Mouse (Mus musculus): ENCODE results near the gene Tbc1d2b.

Tbc1d2b gene

DNA sequence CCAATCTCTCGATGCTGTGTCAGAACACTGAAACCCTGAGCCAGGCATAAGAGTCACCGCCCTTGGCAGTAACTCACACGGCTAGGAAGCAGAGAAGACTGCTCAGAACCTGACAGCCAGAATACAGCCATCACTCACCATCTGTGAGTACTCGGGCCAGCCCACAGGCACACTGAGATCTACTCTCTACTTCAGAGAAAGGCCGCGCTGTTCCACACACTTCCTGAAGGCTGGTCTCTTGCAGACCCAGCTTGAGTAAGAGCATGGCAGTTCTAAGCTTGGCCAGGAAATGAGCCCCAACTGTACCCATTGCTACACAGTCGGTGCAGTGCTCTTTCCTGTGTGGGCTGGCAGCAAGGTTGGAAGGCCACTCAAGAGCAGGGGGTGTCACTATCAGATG lies 27.7 kb downstream of the Tbc1d2b start:
- peak in 1 of 2 experiments; percentile 49 for DNase-seq (ENCODE audit: low spot score in 2 of 2)

DNA sequence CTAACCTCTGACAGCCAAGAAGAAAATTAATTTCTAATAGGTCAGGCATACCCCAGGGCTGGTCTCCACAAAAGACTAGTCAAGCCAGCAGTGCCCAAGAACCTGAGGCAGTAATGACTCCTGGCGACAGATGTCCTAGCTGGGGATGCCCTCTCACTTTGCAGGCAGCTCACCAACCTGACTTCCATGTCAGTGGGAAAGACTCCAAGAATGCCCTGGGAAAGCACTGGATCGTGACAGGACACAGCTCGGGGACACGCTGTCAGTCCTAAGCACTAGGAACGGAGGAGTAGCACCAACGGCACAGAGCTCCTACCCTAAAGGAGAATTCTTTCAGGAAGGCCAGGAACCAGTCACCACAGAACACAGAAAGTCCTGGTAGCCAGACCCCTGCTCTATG lies 28.3 kb downstream of the Tbc1d2b start:
- peak; percentile 22 to 42 for DNase-seq (ENCODE audit: low spot score in 2 of 2)

DNA sequence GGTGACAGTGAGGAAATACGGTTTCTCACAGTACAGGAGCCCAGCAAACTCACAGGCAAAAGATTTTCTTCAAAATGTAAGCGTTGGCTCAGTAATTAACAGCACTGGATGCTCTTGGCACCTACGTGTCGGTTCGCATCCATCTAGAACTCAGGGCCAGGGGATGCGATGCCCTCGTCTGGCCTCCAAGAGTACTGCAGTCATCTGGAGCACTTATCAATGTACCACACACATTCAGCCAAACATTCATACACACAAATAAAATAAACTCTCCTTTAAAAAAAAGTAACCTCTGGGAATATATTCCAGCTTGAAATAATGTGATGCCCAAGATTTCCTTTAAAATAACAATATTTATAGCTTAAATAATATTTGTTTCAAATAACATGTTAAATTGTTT lies 29.0 kb downstream of the Tbc1d2b start:
- DNase-seq (ENCODE audit: low spot score in 2 of 2), result peak; percentile 78 to 87

DNA sequence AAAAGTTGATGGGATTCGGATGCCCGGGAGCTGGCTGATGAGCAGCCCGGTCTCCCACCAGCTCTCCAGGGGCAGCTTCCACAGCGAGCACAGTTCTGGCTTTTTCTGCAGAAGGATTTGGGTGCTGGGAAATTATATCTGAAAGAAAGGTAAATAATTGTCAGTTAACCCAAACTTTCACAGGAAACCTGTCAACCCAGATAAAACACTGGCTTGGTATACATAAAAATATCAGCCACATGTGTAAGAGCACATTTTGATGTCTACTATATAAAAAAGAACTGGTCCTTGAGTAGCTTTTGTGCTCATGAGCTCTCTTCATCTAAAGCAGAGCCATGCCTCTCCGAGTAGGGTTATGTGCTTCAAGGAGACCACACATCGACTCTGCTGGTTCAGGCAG lies 29.6 kb downstream of the Tbc1d2b start:
- DNase-seq (ENCODE audit: low spot score in 2 of 2), result peak in 1 of 2 experiments; percentile 28

DNA sequence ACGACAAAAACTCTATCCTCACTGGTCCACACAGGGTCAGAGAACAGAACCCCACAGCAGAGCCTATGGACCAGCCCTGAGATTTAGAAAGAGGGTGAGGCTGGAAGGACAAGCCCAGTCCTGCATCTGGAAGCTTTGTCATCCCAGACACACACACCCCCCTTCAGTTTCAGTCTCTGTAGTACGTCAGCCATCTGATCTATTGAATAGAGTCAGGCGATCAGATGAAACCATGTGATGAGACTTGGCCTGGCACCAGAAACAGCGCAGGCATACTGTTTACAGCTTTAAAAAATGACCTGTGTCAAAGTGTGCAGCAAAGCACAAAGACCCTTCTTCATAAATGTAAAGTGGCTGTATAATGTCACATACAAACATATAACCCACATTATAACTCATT lies 30.0 kb downstream of the Tbc1d2b start:
- DNase-seq (ENCODE audit: low spot score in 2 of 2), result peak in 1 of 2 experiments; percentile 26

DNA sequence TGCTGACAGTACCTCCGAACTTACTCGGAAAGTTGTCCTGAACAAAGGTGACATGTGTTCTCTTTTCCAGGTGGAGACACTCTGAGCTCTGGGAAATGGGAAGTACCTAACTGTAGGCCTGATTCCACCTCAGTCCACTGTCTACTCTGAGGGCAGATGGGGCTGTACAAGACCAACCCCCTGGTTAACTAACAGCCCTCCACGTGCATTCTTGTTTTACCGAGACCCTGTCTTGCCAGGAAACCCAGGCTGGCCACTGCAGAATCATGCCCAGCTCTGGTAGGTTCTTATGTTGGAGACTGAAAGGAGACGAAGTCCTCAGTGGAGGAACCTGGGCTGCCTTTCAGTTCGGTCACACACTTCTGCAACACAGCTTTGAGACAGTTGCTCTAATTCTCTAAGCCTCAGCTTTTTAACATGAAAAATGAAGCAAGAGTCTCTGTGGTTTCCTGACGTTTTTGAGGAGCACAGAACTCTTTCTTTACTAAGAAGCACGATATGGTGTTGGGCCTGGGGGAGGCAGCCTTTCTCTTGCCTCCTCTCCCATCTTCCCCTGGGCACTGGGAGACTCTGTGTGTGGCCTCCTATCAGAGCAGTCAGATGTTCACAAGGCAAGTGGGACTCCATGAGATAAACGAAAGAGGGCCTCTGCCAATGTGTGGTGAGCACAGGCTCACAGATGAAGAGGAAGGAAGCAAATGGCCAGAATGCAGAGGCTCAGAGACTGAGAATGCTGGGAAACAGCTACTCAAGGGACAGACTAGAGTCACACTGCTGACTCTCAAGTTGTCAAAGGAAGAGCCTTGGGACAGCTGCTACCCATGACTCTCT lies 33.2 kb downstream of the Tbc1d2b start:
- peak; percentile 62 to 65 for DNase-seq (ENCODE audit: low spot score in 2 of 2)

DNA sequence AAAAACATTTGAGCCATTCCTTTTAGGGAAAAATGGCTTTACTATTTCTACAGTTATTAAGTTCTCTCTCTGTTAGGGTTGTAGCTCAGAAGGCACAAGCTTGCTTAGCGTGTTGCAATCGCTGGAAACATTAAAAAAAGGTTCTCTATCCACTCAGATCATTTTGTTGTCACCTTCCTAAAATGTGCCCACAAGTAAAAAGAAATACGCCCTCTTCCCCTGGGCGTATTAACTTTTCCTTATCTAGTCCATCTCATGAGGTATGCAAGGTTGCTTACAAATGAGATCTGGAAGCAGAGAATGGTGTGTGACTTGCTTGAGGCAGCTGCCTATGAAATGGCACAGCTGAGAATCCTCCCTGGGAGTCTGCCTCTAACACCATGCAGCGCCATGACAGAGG lies 33.8 kb downstream of the Tbc1d2b start:
- no peak for DNase-seq (ENCODE audit: low spot score in 2 of 2)

DNA sequence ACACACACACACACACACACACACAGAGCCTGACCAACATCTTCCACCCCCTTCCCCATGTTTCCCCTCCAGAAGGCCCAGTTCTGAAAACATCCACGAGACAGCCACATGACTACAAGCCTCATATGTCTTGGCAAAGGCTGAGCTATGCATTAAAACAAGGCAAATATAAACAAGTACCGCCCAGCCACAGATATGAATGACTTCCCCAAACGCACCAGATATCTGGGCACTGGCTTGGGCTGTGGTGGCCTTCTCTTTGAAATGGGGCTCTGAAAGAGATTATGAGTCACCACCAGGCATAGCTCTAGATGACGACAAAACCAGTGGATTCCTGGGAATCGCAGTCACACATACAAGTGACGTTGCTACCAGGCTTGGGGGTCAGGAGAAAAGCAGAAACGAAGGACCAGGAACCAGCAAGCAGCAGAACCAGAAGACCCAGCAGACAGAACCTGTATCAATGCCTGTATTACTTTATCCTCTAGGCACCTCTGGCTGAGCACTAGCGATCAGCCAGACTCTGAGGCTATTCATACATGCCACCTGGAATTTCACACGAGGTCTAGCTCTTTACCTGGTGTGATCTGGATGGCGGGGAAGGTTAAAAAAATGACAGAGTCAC lies 35.2 kb downstream of the Tbc1d2b start:
- peak in 1 of 2 experiments; percentile 33 for DNase-seq (ENCODE audit: low spot score in 2 of 2)

DNA sequence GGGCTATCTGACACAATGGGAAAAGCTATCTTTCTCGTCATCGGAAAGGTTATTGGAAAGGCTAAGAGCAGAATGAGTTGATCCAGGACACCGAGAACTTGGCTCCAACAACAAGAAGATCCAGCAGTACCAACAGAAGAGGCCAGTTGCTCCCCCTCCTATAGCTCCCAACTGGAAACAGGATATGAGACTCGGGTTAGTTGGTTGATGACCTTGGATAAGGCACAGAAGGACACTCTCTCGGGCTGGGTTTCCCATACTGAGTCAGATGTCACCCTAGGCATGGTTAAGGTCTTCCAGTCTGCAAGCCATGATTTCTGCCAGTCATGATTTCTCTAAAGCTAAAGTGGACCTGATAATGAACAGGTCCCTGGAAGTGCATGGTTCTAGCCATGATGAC lies 35.8 kb downstream of the Tbc1d2b start:
- no peak for DNase-seq (ENCODE audit: low spot score in 2 of 2)

DNA sequence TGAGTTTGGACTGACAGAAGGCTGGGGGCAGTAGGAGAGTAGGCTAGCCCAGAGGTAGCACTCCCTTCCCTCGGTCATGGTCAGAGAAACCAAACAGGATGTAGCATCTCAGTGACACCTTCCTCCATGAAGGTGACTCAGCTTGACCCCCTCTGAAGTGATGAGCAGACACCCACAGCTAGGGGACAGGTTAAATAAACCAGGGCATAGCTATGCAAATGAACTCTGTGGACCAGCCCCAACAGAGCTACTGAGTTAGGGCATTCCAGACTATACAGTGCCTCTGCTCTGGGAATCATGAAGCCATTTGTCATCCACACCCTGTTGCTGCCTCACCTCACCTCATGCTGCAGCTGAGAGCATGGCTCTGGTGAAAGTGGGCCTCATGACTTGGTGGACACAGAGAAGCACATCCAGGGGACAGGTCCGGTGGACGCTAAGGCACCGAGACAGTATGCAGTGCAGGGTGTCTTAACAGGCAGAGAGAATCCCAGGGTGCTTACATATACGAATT lies 36.6 kb downstream of the Tbc1d2b start:
- no peak for DNase-seq (ENCODE audit: low spot score in 2 of 2)

DNA sequence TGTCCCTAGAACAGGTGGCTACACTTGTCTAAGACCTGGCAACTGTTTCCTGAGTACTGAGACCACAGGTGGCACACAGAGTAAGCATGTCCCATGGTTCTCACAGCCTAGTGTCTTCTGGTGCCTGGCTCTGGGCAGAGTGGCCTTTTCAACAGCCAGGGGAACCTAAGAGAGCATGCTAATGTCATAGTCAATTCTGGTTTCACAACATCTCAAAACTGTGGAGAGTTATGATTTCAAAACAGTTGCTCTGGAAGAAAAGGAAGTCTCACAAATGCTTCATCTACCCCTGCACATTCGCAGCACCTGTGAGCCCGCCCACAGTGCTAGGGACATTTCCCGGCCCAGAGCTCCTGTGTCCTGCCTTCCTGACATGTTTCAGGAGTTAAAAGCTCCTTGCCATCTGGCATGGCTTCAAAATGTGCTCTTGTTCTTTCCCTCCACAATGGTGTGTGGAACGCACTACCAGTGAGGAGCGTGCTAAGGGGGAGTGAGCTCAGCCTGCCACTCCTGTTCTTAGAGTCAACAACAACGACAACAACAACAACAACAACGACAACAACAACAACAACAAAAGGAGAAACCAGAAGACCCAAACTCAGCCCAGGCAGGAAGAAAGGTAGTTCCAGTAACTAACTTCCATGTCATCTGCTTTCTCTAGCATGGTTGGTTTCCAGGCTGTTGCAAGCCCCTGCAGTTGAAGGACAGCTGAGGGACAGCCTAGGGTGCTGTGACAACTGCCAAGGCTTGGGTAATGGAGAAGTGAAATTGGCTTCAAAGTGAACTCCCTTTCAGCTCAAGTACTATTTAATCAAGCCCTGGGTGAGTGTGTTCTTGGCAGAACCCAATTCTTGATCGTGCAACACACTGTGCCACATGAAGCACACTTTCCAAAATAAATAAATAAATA lies 37.6 kb downstream of the Tbc1d2b start:
- DNase-seq (ENCODE audit: low spot score in 2 of 2), result no peak

DNA sequence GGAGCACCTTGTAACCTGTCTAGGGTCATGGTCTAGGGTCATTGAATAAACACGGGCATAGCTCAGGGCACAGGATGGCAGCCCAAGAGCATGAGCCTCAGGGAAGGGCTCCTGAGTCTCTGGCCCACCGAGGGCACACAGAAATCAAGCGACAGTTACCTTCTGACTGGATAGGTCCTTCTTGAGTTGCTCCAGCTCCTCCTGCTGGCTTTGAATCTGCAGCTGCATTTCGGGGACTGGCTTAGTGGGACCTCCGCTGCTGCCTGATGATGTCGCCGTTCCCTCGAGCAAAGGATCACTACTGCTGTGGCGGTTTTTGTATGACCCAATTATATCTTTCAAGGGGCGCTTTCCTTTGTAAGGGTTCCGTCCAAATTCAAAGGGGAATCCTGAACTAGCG lies 43.4 kb downstream of the Tbc1d2b start:
- DNase-seq (ENCODE audit: low spot score in 2 of 2), result no peak

DNA sequence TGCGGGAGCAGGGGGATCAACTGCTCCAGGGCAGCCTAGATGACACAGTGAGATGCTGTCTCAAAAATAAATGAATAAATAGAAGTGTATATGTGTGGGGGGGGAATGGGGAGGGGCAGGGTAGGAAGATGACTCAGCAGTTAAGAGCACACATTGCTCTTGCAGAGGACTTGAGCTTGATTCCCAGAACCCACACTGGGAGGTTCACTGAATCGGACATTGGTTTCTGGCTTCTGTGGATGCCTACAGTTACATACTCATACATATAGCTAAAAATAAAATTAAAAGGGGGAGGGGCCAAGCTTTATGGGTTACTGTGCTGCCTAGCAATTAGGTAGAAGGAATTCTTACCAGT lies 43.9 kb downstream of the Tbc1d2b start:
- DNase-seq (ENCODE audit: low spot score in 2 of 2), result no peak

DNA sequence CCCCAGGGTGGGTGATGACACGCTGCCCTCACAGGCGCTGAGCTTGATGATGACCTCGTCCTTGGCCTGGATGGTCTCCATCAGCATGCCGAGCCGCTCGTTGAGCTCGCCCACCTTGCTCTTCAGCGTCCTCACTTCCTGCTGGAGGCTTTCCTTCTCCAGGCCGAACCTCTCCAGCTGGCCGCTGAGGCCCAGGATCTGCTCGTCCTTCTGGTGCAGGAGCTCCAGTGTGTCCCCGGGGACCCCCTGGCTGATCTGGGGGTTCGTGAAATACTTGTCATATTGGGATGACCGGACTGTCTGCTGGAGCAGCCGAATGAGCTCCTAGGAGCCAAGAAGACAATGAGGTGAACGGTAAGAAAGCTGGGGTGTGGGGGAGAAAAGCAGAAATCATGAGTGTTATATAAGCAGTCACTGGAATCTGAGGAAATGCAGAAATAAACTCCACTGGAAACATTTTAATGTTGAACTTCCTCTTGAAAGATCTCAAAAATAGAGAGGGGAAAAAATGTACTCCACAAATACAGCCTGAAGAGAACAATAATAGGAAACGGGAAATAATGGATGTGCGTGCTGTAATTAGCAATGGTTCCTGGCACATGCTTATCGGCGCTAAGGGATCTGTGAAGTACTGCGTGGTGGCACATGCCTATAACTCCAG lies 44.4 kb downstream of the Tbc1d2b start:
- DNase-seq (ENCODE audit: low spot score in 2 of 2), result no peak

DNA sequence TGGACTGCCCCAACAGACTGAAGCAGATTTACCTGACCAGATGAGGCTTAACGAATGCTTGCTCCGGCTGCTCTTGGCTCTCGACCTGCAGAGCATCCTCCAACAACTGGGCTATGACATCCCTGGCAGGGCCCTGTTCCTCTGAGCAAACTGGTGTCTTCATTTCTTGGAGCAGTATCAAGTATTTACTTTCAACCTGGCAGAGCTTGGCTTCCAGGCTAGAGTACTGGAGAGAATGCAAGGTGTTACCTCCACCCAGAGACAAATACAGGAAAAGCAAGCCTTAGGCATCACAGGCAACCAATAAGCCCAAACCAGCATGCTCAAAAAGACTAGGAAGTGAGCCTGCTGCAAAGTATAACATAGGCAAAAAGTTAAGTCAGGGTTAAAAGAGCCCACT lies 48.3 kb downstream of the Tbc1d2b start:
- no peak for DNase-seq (ENCODE audit: low spot score in 2 of 2)

DNA sequence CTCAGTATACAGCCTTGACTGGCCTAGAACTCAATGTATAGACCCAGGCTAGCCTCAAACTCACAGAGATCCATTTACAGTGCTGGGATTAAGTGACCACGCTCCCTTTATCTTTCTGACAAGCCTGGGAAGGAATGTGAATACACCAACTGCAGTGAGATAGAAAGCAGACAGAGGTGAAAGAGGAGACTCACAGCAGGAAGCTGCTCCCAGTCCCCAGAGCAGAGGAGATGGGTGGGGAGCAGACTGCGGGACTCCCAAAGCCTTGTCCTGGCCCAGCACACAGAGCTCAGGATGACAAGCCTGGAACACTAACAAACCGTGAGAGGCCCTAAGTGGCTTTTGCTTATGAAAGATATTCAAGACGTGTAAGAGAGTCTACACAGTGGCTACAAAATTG lies 53.1 kb downstream of the Tbc1d2b start:
- DNase-seq (ENCODE audit: low spot score in 2 of 2), result no peak

DNA sequence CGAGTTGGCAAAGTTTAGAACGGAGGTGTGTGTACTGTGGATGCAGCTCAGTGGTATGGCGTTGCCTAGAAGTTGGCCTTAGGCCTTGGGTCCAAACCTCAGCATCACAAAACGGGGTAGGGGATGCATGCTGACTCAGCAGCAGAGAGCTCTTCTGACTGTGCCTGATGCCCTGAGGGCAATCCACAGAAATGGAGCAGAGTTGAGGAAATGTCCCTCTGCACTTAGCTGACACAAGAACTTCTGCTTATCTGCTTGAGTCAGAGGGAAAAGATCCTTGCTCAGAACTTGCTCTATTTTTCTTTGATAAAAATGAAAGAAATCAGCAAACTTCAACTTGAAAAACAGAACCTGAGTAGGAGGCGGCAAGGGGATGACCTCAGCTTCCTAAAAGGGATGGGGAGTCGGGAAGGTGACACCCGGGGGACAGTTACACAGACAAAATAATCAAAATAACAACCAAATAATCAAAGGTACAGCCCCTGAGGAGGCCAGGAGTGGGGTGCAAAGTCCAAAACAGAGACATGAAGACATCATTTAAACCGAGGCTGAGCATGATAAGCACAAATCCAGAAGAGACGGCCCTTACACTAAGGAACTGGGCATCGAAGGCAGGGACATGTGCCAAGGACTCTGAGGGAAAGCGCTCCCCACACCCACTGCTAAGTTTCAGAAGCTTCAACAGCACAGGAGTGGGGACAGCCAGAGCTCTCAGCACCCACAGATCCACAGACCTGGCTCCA lies 54.2 kb downstream of the Tbc1d2b start:
- DNase-seq (ENCODE audit: low spot score in 2 of 2), result no peak

DNA sequence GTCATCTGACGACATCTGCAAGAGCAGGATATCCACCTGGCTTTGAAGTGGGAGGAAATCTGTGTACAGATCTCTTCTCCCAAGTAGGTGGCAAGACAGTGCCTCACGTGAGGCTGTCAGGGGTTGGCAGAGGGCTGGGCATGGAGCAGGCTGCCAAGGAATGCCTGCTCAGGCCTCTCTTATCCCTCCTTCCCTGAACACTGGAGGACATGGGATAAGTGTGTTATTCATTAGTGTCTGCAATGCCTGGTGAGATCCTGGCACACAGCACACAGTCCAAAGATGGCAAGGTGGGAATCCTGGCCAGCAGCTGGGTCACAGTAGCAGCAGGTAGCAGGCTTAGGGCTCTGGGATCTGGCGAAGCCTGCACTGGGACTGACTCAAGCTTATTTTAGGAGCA lies 57.5 kb downstream of the Tbc1d2b start:
- no peak for DNase-seq (ENCODE audit: low spot score in 2 of 2)

DNA sequence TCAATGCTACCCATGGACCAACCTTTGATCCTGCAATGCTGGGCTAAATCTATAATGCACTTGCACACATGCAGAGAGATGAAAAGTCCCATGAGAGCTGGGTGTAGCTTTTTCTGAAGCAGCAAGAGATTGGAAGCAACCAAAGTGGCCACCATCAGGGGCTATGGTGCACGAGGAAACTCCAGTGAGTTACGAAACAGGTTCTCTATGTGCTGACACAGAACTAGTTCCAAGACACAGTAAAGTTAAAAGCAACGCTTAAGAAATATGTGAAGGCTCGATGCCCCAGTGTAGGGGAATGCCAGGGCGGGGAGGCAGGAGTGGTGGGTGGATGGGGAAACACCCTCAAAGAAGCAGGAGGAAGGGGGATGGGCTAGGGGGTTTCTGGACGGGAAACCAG lies 61.9 kb downstream of the Tbc1d2b start:
- DNase-seq (ENCODE audit: low spot score in 2 of 2), result no peak

DNA sequence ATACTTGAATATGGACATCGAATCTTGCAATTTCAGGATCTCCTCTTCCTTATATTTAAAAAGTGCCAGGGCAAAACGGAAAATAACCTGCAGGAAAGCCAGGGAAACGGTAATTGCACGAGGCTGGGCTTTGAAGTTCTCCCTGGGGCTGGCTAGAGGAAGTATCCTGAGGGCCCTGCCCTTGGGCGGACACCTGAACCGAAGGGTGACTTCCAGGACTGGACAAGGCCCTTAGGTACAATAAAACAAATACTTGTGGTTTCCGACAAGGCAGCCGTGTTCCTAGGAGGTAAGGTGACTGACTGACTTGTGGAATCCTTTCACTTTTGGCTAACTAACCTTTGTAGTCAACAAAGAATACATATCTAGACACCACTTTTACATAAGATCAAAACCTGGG lies 62.8 kb downstream of the Tbc1d2b start:
- DNase-seq (ENCODE audit: low spot score in 2 of 2), result no peak

DNA sequence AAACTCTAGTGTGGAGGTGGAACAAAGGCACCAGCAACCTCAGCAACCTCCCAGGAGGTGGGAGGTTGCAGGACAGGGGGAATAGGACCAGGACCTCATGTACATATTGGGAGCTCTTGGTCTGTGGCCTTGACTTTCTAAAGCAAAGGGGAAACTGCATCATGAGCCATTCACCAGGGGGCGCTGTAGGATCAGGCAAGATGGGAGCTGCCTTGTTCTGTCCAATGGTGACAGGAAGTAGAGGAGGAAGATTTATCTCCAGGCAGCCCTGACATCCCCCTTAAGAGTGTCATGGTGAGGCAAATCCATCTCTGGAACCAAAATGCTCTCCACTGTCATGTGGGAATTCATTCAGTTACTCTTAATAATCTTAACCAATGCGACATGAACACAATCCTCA lies 64.1 kb downstream of the Tbc1d2b start:
- DNase-seq (ENCODE audit: low spot score in 2 of 2), result peak; percentile 86 to 93
